Mouse (Mus musculus) forebrain, embryonic 16.5 days (tissue): ENCODE results near the gene Megf11. TPM values are rescaled to one million over a fixed set of nuclear protein-coding genes. Genes with fewer than 3 reads are reported as not detected.

ENCODE experiments used
- ATAC-seq: fragments of 200-750 bp; cut with Nextera tagmentation; 2 replicates; pipeline ENCODE4 v1.8.0; 2017; ENCODE audit warnings: mild to moderate bottlenecking, moderate library complexity
- H3K27ac ChIP-seq: fragments of 300-500 bp; sonication (generic); 2 replicates; pipeline ENCODE4 v1.5.1; 2014; ENCODE audit warnings: low read length, control low read depth
- H3K27me3 ChIP-seq: fragments of 300-500 bp; sonication (generic); replicated peaks from 2 replicates; pipeline ENCODE4 v1.6.1; 2014; ENCODE audit warnings: low read length; ENCODE audit not compliant: control insufficient read depth, insufficient read depth
- H3K36me3 ChIP-seq: fragments of 300-500 bp; sonication (generic); 2 replicates; pipeline ENCODE4 v1.6.1; 2014; ENCODE audit not compliant: control insufficient read depth, insufficient read depth
- H3K4me1 ChIP-seq: fragments of 300-500 bp; sonication (generic); replicated peaks from 2 replicates; pipeline ENCODE4 v1.6.1; 2014; ENCODE audit warnings: low read length; ENCODE audit not compliant: control insufficient read depth, insufficient read depth
- H3K4me2 ChIP-seq: fragments of 300-500 bp; sonication (generic); 2 replicates; pipeline ENCODE4 v1.6.1; 2014; ENCODE audit warnings: mild to moderate bottlenecking, low read length, control low read depth
- H3K4me3 ChIP-seq: fragments of 300-500 bp; sonication (generic); replicated peaks from 2 replicates; pipeline ENCODE4 v1.5.1; 2014; ENCODE audit warnings: mild to moderate bottlenecking, low read length, control low read depth
- H3K9ac ChIP-seq: fragments of 300-500 bp; sonication (generic); replicated peaks from 2 replicates; pipeline ENCODE4 v1.6.1; 2014; ENCODE audit warnings: low read depth, low read length, control low read depth
- H3K9me3 ChIP-seq: fragments of 300-500 bp; sonication (generic); 2 replicates; pipeline ENCODE4 v1.6.1; 2016; ENCODE audit warnings: low read length; ENCODE audit not compliant: control insufficient read depth
- WGBS: fragments of 180-500 bp; shearing (Covaris S2); extraction: QIAGEN DNeasy Blood & Tissue Kit; methylation state at CpG from one replicate; pipeline ENCODE4 v1.1.7; 2014; 5-methylcytosine and 5-hydroxymethylcytosine counted together
- polyA plus RNA-seq: library from polyadenylated mRNA; unstranded; fragments of >200 nt; fragmentation: Nextera tagmentation; extraction: Ambion mirVana; gene quantifications from 2 replicates; pipeline ENCODE4 v1.2.1, GENCODE M21; 2015

Megf11 gene
- polyA plus RNA-seq, 1 experiment from 2014 or later, result 10.1 TPM

- ATAC-seq, result no peak
- no peak overlapping the region for H3K9ac ChIP-seq
- no peaks in the 10 kb centered on the region for H3K9me3 ChIP-seq
- no peak overlapping the region for H3K4me3 ChIP-seq
- H3K4me1 ChIP-seq, result peaks cover 17% of the 10 kb centered on the region
- H3K27ac ChIP-seq, result no peak overlapping the region
- H3K36me3 ChIP-seq, result no peaks in the 10 kb centered on the region
- WGBS, result 76% methylated on average over 8 of the region's 8 CpGs
- no peaks in the 10 kb centered on the region for H3K27me3 ChIP-seq
- H3K4me2 ChIP-seq, result no peak overlapping the region
Observed at GRCm38 (mm10) chr9:64624536-64624935, 239.1 kb downstream of the Megf11 start.

GRCm38 (mm10) chr9:64629802-64630201 lies 244.4 kb downstream of the Megf11 start:
- Histone ChIP-seq H3K27ac (no peak overlapping the region), H3K27me3 (no peaks in the 10 kb centered on the region; the same call in 1 of the 2 replicates), H3K9me3 (no peaks in the 10 kb centered on the region), H3K4me2 (no peak overlapping the region), H3K4me3 (no peak overlapping the region), H3K36me3 (no peaks in the 10 kb centered on the region), H3K9ac (no peak overlapping the region), H3K4me1 (peaks cover 3% of the 10 kb centered on the region; the same call in 1 of the 2 replicates)
- WGBS, result 42% methylated on average over 1 of the region's 1 CpGs
- no peak for ATAC-seq

- Histone ChIP-seq H3K27ac (no peak overlapping the region), H3K4me2 (no peak overlapping the region), H3K36me3 (no peaks in the 10 kb centered on the region), H3K4me1 (peaks cover 17% of the 10 kb centered on the region), H3K9ac (no peak overlapping the region), H3K27me3 (no peaks in the 10 kb centered on the region; the same call in 1 of the 2 replicates), H3K4me3 (no peak overlapping the region), H3K9me3 (no peaks in the 10 kb centered on the region)
- 74% methylated on average over 3 of the region's 3 CpGs for WGBS
- ATAC-seq, result no peak
Observed at GRCm38 (mm10) chr9:64633169-64633568, 247.7 kb downstream of the Megf11 start.

GRCm38 (mm10) chr9:64636111-64636510 lies 250.7 kb downstream of the Megf11 start:
- Histone ChIP-seq H3K9me3 (no peaks in the 10 kb centered on the region), H3K4me1 (peaks cover 23% of the 10 kb centered on the region), H3K36me3 (no peaks in the 10 kb centered on the region), H3K4me2 (no peak overlapping the region), H3K4me3 (no peak overlapping the region), H3K27me3 (no peaks in the 10 kb centered on the region), H3K27ac (no peak overlapping the region), H3K9ac (no peak overlapping the region)
- ATAC-seq, result no peak
- WGBS, result 39% methylated on average over 6 of the region's 6 CpGs

GRCm38 (mm10) chr9:64636961-64637360 lies 251.5 kb downstream of the Megf11 start:
- Histone ChIP-seq H3K36me3 (no peaks in the 10 kb centered on the region), H3K27ac (no peak overlapping the region), H3K4me3 (no peak overlapping the region), H3K4me2 (no peak overlapping the region), H3K9me3 (no peaks in the 10 kb centered on the region), H3K4me1 (peaks cover 23% of the 10 kb centered on the region), H3K9ac (no peak overlapping the region), H3K27me3 (no peaks in the 10 kb centered on the region)
- no peak for ATAC-seq
- WGBS, result 62% methylated on average over 2 of the region's 2 CpGs

GRCm38 (mm10) chr9:64638250-64638649 lies 252.8 kb downstream of the Megf11 start:
- Histone ChIP-seq H3K9ac (no peak overlapping the region), H3K27me3 (no peaks in the 10 kb centered on the region), H3K9me3 (no peaks in the 10 kb centered on the region), H3K4me3 (peak overlapping the region; percentile 17; the same call in 1 of the 2 replicates), H3K4me1 (peaks cover 23% of the 10 kb centered on the region), H3K36me3 (no peaks in the 10 kb centered on the region), H3K27ac (no peak overlapping the region), H3K4me2 (peak overlapping the region; percentile 41)
- peak; percentile 31; the same call in 1 of the 2 replicates for ATAC-seq
- 5% methylated on average over 21 of the region's 22 CpGs for WGBS

- no peaks in the 10 kb centered on the region for H3K36me3 ChIP-seq
- ATAC-seq, result peak; percentile 36
- H3K27me3 ChIP-seq, result no peaks in the 10 kb centered on the region
- 12% methylated on average over 5 of the region's 5 CpGs for WGBS
- no peak overlapping the region for H3K4me3 ChIP-seq
- H3K27ac ChIP-seq, result no peak overlapping the region
- H3K9me3 ChIP-seq, result no peaks in the 10 kb centered on the region
- H3K4me1 ChIP-seq, result peaks cover 23% of the 10 kb centered on the region
- H3K4me2 ChIP-seq, result no peak overlapping the region
- H3K9ac ChIP-seq, result no peak overlapping the region
Observed at GRCm38 (mm10) chr9:64639664-64640063, 254.2 kb downstream of the Megf11 start.

GRCm38 (mm10) chr9:64644129-64644528 lies 258.7 kb downstream of the Megf11 start:
- H3K9ac ChIP-seq, result no peak overlapping the region
- 28% methylated on average over 7 of the region's 7 CpGs for WGBS
- no peaks in the 10 kb centered on the region for H3K36me3 ChIP-seq
- no peak overlapping the region for H3K4me2 ChIP-seq
- no peak overlapping the region for H3K27ac ChIP-seq
- no peak overlapping the region for H3K4me3 ChIP-seq
- ATAC-seq, result no peak
- H3K4me1 ChIP-seq, result no peaks in the 10 kb centered on the region
- H3K27me3 ChIP-seq, result no peaks in the 10 kb centered on the region
- H3K9me3 ChIP-seq, result no peaks in the 10 kb centered on the region

GRCm38 (mm10) chr9:64645462-64645861 lies 260.0 kb downstream of the Megf11 start:
- no peak overlapping the region for H3K27ac ChIP-seq
- no peaks in the 10 kb centered on the region for H3K36me3 ChIP-seq
- H3K4me1 ChIP-seq, result no peaks in the 10 kb centered on the region
- H3K9ac ChIP-seq, result no peak overlapping the region
- 87% methylated on average over 3 of the region's 3 CpGs for WGBS
- no peak overlapping the region for H3K4me2 ChIP-seq
- no peaks in the 10 kb centered on the region for H3K27me3 ChIP-seq
- H3K9me3 ChIP-seq, result no peaks in the 10 kb centered on the region
- ATAC-seq, result no peak
- H3K4me3 ChIP-seq, result no peak overlapping the region

GRCm38 (mm10) chr9:64649393-64649792 lies 264.0 kb downstream of the Megf11 start:
- no peak for ATAC-seq
- Histone ChIP-seq H3K9me3 (no peaks in the 10 kb centered on the region), H3K36me3 (no peaks in the 10 kb centered on the region), H3K9ac (no peak overlapping the region), H3K4me2 (no peak overlapping the region), H3K4me1 (no peaks in the 10 kb centered on the region), H3K27ac (no peak overlapping the region), H3K4me3 (no peak overlapping the region), H3K27me3 (no peaks in the 10 kb centered on the region)
- WGBS, result 58% methylated on average over 9 of the region's 9 CpGs
